Mouse (Mus musculus): ENCODE results near the gene Crk.
"Not testable (repeated sequence)": the region's sequence is repeated elsewhere in the genome, so short reads cannot be mapped to it uniquely, and the experiment has no call there.

Crk gene

GRCm38 (mm10) chr11:75687343-75687993, 8.4 kb downstream of the Crk start:
- peak; percentile 29 for DNase-seq

- DNase-seq: no peak
Observed at GRCm38 (mm10) chr11:75688132-75688531, 9.1 kb downstream of the Crk start.

- no peak for DNase-seq
Observed at GRCm38 (mm10) chr11:75689977-75690376, 10.9 kb downstream of the Crk start.

- no peak for DNase-seq
Observed at GRCm38 (mm10) chr11:75691047-75691446, 12.0 kb downstream of the Crk start.

GRCm38 (mm10) chr11:75693570-75693969, 14.5 kb downstream of the Crk start:
- no peak for DNase-seq

- not testable (repeated sequence) for DNase-seq
Observed at GRCm38 (mm10) chr11:75697464-75697863, 18.4 kb downstream of the Crk start.

- DNase-seq: no peak
Observed at GRCm38 (mm10) chr11:75700557-75700956, 21.5 kb downstream of the Crk start.

- no peak for DNase-seq
Observed at GRCm38 (mm10) chr11:75702761-75703160, 23.7 kb downstream of the Crk start.

- DNase-seq: no peak
Observed at GRCm38 (mm10) chr11:75703748-75704147, 24.7 kb downstream of the Crk start.

- DNase-seq: peak; percentile 24
Observed at GRCm38 (mm10) chr11:75713949-75714348, 34.9 kb downstream of the Crk start.

GRCm38 (mm10) chr11:75715556-75715955, 36.5 kb downstream of the Crk start:
- DNase-seq: no peak

- no peak for DNase-seq
Observed at GRCm38 (mm10) chr11:75716661-75717325, 37.7 kb downstream of the Crk start.

- DNase-seq: no peak
Observed at GRCm38 (mm10) chr11:75722339-75722738, 43.3 kb downstream of the Crk start.

GRCm38 (mm10) chr11:75727168-75727567, 48.1 kb downstream of the Crk start:
- no peak for DNase-seq

GRCm38 (mm10) chr11:75727659-75728058, 48.6 kb downstream of the Crk start:
- DNase-seq: not testable (repeated sequence)

- peak; percentile 93 for DNase-seq
Observed at GRCm38 (mm10) chr11:75732434-75733226, 53.6 kb downstream of the Crk start, which contains the start of gene Ywhae. Ywhae (plus strand) TSS chr11:75732869.

GRCm38 (mm10) chr11:75733227-75733940, 54.3 kb downstream of the Crk start:
- DNase-seq: no peak

GRCm38 (mm10) chr11:75735462-75736252, 56.6 kb downstream of the Crk start:
- DNase-seq: no peak

- no peak for DNase-seq
Observed at GRCm38 (mm10) chr11:75736978-75737377, 57.9 kb downstream of the Crk start.

GRCm38 (mm10) chr11:75737806-75738476, 58.9 kb downstream of the Crk start:
- no peak for DNase-seq

- no peak for DNase-seq
Observed at GRCm38 (mm10) chr11:75738477-75738821, 59.4 kb downstream of the Crk start.

GRCm38 (mm10) chr11:75740204-75740603, 61.1 kb downstream of the Crk start:
- no peak for DNase-seq
